Mouse (Mus musculus) ES-Bruce4 (cell line): ENCODE measurements around the gene Ehbp1l1. TPM values are rescaled to one million over a fixed set of nuclear protein-coding genes. Genes with fewer than 3 reads are reported as not detected.

Source experiments
- H3K27ac ChIP-seq: 2 replicates; pipeline ENCODE4 v1.5.1; 2012; ENCODE audit warnings: low read length, inconsistent platforms; ENCODE audit not compliant: insufficient read depth
- H3K27me3 ChIP-seq: 2 replicates; pipeline ENCODE4 v1.6.1; 2012; ENCODE audit warnings: mild to moderate bottlenecking, low read length, inconsistent platforms; ENCODE audit not compliant: control insufficient read depth, poor library complexity, insufficient read depth, severe bottlenecking
- H3K36me3 ChIP-seq: 2 replicates; pipeline ENCODE4 v1.6.1; 2012; ENCODE audit warnings: inconsistent platforms, mild to moderate bottlenecking, low read length, moderate library complexity; ENCODE audit not compliant: control insufficient read depth, poor library complexity, insufficient read depth, severe bottlenecking
- H3K4me1 ChIP-seq: one replicate; pipeline ENCODE4 v1.8.1; 2011; ENCODE audit warnings: low read length; ENCODE audit not compliant: control insufficient read depth, insufficient read depth
- H3K4me3 ChIP-seq: 2 replicates; pipeline ENCODE4 v1.5.1; 2011; ENCODE audit warnings: low read depth, mild to moderate bottlenecking, low read length
- H3K9ac ChIP-seq: 2 replicates; pipeline ENCODE4 v1.6.1; 2012; ENCODE audit warnings: low read depth, mild to moderate bottlenecking, inconsistent platforms; ENCODE audit not compliant: poor library complexity, severe bottlenecking
- H3K9me3 ChIP-seq: replicated peaks from 2 replicates; pipeline ENCODE4 v1.6.1; 2012; ENCODE audit warnings: mild to moderate bottlenecking, low read length, inconsistent platforms; ENCODE audit not compliant: control insufficient read depth, poor library complexity, insufficient read depth, severe bottlenecking
- CTCF ChIP-seq: IDR thresholded peaks from one replicate; pipeline ENCODE4 v1.8.1; 2011; ENCODE audit warnings: low read depth, low read length
- EP300 ChIP-seq: IDR thresholded peaks from 2 replicates; pipeline ENCODE4 v1.6.1; 2011; ENCODE audit warnings: low read depth, low read length; ENCODE audit not compliant: insufficient read depth
- POLR2A ChIP-seq: IDR thresholded peaks from one replicate; pipeline ENCODE4 v1.8.1; 2011; ENCODE audit warnings: low read length; ENCODE audit not compliant: insufficient read depth
- polyA plus RNA-seq: library from polyadenylated mRNA; stranded (reverse); fragments of >200 nt; gene quantifications from 2 replicates; pipeline ENCODE4 v1.2.4, GENCODE M21; 2011; ENCODE audit warnings: low read depth; ENCODE audit not compliant: missing spikeins, insufficient read depth, insufficient read length

The Ehbp1l1 gene
- polyA plus RNA-seq, 1 experiment, result 4.3 TPM

GRCm38 (mm10) chr19:5692913-5693396, 33.2 kb downstream of the Ehbp1l1 start:
- Histone ChIP-seq H3K9ac (no peak overlapping the region), H3K36me3 (no peaks in the 10 kb centered on the region), H3K27me3 (no peaks in the 10 kb centered on the region), H3K4me3 (no peak overlapping the region), H3K4me1 (peaks cover 2% of the 10 kb centered on the region), H3K9me3 (no peaks in the 10 kb centered on the region), H3K27ac (no peak overlapping the region)
- TF ChIP-seq POLR2A (no peak), EP300 (no peak), CTCF (no peak)

- Histone ChIP-seq H3K27ac (no peak overlapping the region), H3K9ac (no peak overlapping the region), H3K9me3 (no peaks in the 10 kb centered on the region), H3K4me3 (no peak overlapping the region), H3K4me1 (peaks cover 2% of the 10 kb centered on the region), H3K27me3 (no peaks in the 10 kb centered on the region), H3K36me3 (no peaks in the 10 kb centered on the region)
- TF ChIP-seq CTCF, result no peak
- no peak for TF ChIP-seq EP300
- no peak for TF ChIP-seq POLR2A
These were observed 33.8 kb downstream of the Ehbp1l1 start for GRCm38 (mm10) chr19:5692086-5692912.

GRCm38 (mm10) chr19:5691601-5692000, 34.5 kb downstream of the Ehbp1l1 start:
- H3K4me1 ChIP-seq, result peaks cover 2% of the 10 kb centered on the region
- no peaks in the 10 kb centered on the region for H3K9me3 ChIP-seq
- H3K27me3 ChIP-seq, result no peaks in the 10 kb centered on the region
- H3K36me3 ChIP-seq, result no peaks in the 10 kb centered on the region
- H3K4me3 ChIP-seq, result no peak overlapping the region
- H3K27ac ChIP-seq, result no peak overlapping the region
- no peak overlapping the region for H3K9ac ChIP-seq
- TF ChIP-seq CTCF, result no peak
- TF ChIP-seq EP300, result no peak
- no peak for TF ChIP-seq POLR2A

DNA sequence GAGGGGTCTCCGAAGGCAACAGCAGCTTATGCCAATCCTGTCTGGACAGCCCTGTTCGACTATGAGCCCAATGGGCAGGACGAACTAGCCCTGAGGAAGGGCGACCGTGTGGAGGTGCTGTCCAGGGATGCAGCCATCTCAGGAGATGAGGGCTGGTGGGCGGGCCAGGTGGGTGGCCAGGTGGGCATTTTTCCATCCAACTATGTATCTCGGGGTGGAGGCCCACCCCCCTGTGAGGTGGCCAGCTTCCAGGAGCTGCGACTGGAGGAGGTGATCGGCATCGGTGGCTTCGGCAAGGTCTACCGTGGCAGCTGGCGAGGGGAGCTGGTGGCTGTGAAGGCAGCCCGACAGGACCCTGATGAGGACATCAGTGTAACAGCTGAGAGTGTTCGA, 35.8 kb downstream of the Ehbp1l1 start:
- peaks cover 2% of the 10 kb centered on the region for H3K4me1 ChIP-seq
- no peaks in the 10 kb centered on the region for H3K9me3 ChIP-seq
- peak overlapping the region; percentile 81 for H3K4me3 ChIP-seq
- peak overlapping the region; percentile 56 for H3K9ac ChIP-seq
- no peaks in the 10 kb centered on the region for H3K27me3 ChIP-seq
- H3K36me3 ChIP-seq, result peaks cover 2% of the 10 kb centered on the region; the same call in 1 of the 2 replicates
- H3K27ac ChIP-seq, result no peak overlapping the region
- TF ChIP-seq POLR2A (no peak), CTCF (no peak), EP300 (no peak)

DNA sequence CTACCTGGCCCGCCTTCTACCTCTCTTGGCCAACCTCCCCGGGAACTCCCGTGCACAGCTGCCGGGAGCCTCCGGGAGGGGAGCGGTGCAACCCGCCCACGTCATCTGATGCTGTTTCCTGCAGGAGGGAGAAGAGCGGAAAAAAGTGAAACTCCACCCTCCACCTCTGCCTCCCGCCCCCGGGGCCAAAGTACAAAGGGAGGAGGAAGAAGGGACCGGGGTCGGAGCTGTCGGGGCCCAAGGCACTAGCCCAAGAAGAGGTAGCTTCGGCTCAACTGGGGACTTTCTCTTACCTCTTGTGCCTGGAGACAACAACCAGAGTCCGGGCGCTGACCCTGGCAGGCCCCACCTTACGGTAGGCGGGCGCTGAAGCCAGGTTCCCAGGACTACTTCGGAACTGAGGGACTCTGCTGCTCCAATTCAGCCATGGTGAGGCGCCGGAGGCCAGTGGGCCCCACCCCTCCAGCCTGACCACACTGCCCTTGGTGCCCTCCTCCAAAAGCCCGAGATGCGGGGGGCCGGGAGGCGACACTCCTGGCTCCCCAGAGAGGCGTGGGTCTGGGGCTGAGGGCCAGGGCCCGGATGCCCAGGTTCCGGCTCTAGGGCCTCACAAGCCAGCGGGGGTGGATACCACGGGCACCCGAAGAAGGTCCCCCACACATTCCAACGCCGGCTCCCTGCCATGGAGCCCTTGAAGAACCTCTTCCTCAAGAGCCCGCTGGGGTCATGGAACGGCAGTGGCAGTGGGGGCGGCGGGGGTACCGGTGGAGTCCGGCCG, 36.4 kb downstream of the Ehbp1l1 start:
- Histone ChIP-seq H3K27ac (peak overlapping the region; percentile 80), H3K27me3 (no peaks in the 10 kb centered on the region), H3K9ac (peak overlapping the region; percentile 56), H3K9me3 (no peaks in the 10 kb centered on the region), H3K36me3 (peaks cover 5% of the 10 kb centered on the region; the same call in 1 of the 2 replicates), H3K4me3 (peak overlapping the region; percentile 81), H3K4me1 (no peaks in the 10 kb centered on the region)
- no peak for TF ChIP-seq EP300
- TF ChIP-seq POLR2A, result no peak
- no peak for TF ChIP-seq CTCF
